Mouse (Mus musculus) small intestine, adult 2 months (tissue): ENCODE measurements around the gene Hmox2. TPM values are rescaled to one million over a fixed set of nuclear protein-coding genes. Genes with fewer than 3 reads are reported as not detected.
"Not testable (repeated sequence)": the region's sequence is repeated elsewhere in the genome, so short reads cannot be mapped to it uniquely, and the experiment has no call there.

ENCODE experiments used
- H3K27ac ChIP-seq: fragments of 200-500 bp; 2 replicates; pipeline ENCODE4 v1.5.1; 2012; ENCODE audit warnings: low read depth, low read length, control low read depth, inconsistent platforms; ENCODE audit not compliant: insufficient read depth
- H3K27me3 ChIP-seq: fragments of 200-500 bp; 2 replicates; pipeline ENCODE4 v1.6.1; 2012; ENCODE audit warnings: mild to moderate bottlenecking, moderate library complexity, low read length, inconsistent platforms; ENCODE audit not compliant: control insufficient read depth, insufficient read depth
- H3K36me3 ChIP-seq: fragments of 200-500 bp; 2 replicates; pipeline ENCODE4 v1.6.1; 2012; ENCODE audit warnings: mild to moderate bottlenecking, low read length, control low read depth, inconsistent platforms; ENCODE audit not compliant: control insufficient read depth, insufficient read depth
- H3K4me1 ChIP-seq: fragments of 200-500 bp; 2 replicates; pipeline ENCODE4 v1.6.1; 2012; ENCODE audit warnings: low read length, inconsistent platforms, mixed read lengths; ENCODE audit not compliant: control insufficient read depth, insufficient read depth, insufficient read length
- H3K4me3 ChIP-seq: fragments of 200-500 bp; 2 replicates; pipeline ENCODE4 v1.5.1; 2012; ENCODE audit warnings: low read depth, mild to moderate bottlenecking, control low read depth, inconsistent platforms, low read length, moderate library complexity
- CTCF ChIP-seq: fragments of 200-500 bp; IDR thresholded peaks from 2 replicates; pipeline ENCODE4 v1.5.1; 2012; ENCODE audit warnings: low read depth, mild to moderate bottlenecking, control low read depth, inconsistent platforms, low read length, moderate library complexity, mixed read lengths; ENCODE audit not compliant: insufficient replicate concordance, insufficient read length; ENCODE audit errors: extremely low read depth
- POLR2A ChIP-seq: fragments of 200-500 bp; IDR thresholded peaks from 2 replicates; pipeline ENCODE4 v1.6.1; 2012; ENCODE audit warnings: low read depth, mild to moderate bottlenecking, control low read depth, inconsistent platforms, low read length, moderate library complexity
- WGBS: fragments of 180-500 bp; shearing (Covaris S2); methylation state at CpG from one replicate; pipeline ENCODE4 v1.1.7; 2018; 5-methylcytosine and 5-hydroxymethylcytosine counted together
- polyA plus RNA-seq: library from polyadenylated mRNA; depleted of rRNA; stranded (reverse); fragments of >200 nt; gene quantifications from 2 replicates; pipeline ENCODE4 v1.2.3, GENCODE M21; 2012; rRNA removed

The Hmox2 gene
- polyA plus RNA-seq, result 11.8 and 21.2 TPM in 2 replicates

- Histone ChIP-seq H3K27ac (peak within 1 kb of the TSS; percentile 45), H3K27me3 (no peaks in the 10 kb centered on the region), H3K36me3 (no peaks in the 10 kb centered on the region), H3K4me3 (peak within 1 kb of the TSS; percentile 72), H3K4me1 (no peaks in the 10 kb centered on the region; the same call in 1 of the 2 replicates)
- 4% methylated on average over 35 of the region's 35 CpGs for WGBS
- TF ChIP-seq POLR2A (peak; percentile 97), CTCF (no peak)
Observed at GRCm38 (mm10) chr16:4725780-4726527, at the start of gene Hmox2. TSS of gene Hmox2 (plus strand) at chr16:4726361.

DNA sequence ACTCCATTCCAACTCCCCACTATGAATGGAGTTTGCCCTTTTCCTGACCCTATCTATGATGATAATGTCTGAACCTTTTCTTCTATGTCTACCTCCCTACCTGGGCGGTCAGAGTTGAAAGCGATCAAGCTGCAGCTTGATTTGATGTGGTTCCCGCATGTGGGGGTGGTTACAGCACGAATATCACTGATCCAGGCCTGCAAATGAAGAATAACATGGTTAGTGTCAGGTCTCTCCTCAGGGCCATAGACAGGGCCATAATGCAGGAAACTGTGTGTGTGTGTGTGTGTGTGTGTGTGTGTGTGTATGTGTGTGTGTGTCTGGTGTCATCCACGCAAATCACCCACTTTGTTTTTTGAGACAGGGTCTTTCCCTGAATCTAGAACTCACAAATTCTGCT, 49.3 kb upstream of the Hmox2 start:
- TF ChIP-seq POLR2A (no peak), CTCF (no peak)
- WGBS, result 89% methylated on average over 5 of the region's 5 CpGs
- Histone ChIP-seq H3K4me1 (no peaks in the 10 kb centered on the region; the same call in 1 of the 2 replicates), H3K27me3 (no peaks in the 10 kb centered on the region), H3K36me3 (peaks cover 29% of the 10 kb centered on the region), H3K27ac (no peak overlapping the region), H3K4me3 (no peak overlapping the region)

DNA sequence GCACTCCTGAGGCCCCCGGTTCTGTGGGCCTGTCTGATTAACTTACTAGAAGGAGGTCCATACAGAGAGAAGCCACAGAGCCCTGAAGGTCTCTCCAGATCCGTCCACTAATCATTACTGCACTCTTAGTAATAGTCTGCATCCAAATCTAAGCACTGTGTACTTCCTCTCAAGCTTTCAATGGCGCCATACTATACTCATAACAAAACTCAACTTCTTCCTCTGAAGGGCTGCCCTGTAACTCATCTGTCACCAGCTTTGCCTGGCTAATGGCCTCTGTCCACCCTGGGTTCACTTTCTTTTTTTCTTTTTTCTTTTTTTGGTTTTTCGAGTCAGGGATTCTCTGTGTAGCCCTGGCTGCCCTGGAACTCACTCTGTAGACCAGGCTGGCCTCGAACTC, 48.1 kb upstream of the Hmox2 start:
- no peak overlapping the region for H3K4me3 ChIP-seq
- peaks cover 2% of the 10 kb centered on the region for H3K4me1 ChIP-seq
- no peak overlapping the region for H3K27ac ChIP-seq
- H3K27me3 ChIP-seq, result no peaks in the 10 kb centered on the region
- WGBS, result 79% methylated on average over 5 of the region's 5 CpGs
- peaks cover 23% of the 10 kb centered on the region for H3K36me3 ChIP-seq
- TF ChIP-seq CTCF (no peak), POLR2A (no peak)

- under 1% methylated on average over 47 of the region's 47 CpGs for WGBS
- peak within 1 kb of the TSS; percentile 80 for H3K27ac ChIP-seq
- no peaks in the 10 kb centered on the region for H3K27me3 ChIP-seq
- TF ChIP-seq CTCF (no peak), POLR2A (peak; percentile 67)
- H3K4me1 ChIP-seq, result peaks cover 2% of the 10 kb centered on the region
- peak within 1 kb of the TSS; percentile 86 for H3K4me3 ChIP-seq
- H3K36me3 ChIP-seq, result peaks cover 18% of the 10 kb centered on the region
Observed at GRCm38 (mm10) chr16:4679121-4680018, 46.8 kb upstream of the Hmox2 start, which contains the start of gene Coro7. TSS of gene Coro7 (minus strand) at chr16:4679777.

- not testable (repeated sequence) for H3K4me3 ChIP-seq
- 79% methylated on average over 3 of the region's 3 CpGs for WGBS
Observed at GRCm38 (mm10) chr16:4680922-4681455, 45.2 kb upstream of the Hmox2 start.

GRCm38 (mm10) chr16:4682628-4683179, 43.5 kb upstream of the Hmox2 start:
- H3K27ac ChIP-seq, result peak overlapping the region; percentile 88; the same call in 1 of the 2 replicates
- peaks cover 5% of the 10 kb centered on the region; the same call in 1 of the 2 replicates for H3K36me3 ChIP-seq
- peaks cover 2% of the 10 kb centered on the region; the same call in 1 of the 2 replicates for H3K4me1 ChIP-seq
- H3K4me3 ChIP-seq, result no peak overlapping the region
- H3K27me3 ChIP-seq, result no peaks in the 10 kb centered on the region
- TF ChIP-seq POLR2A, result no peak
- no peak for TF ChIP-seq CTCF
- WGBS, result 71% methylated on average over 4 of the region's 4 CpGs

More at GRCm38 (mm10) chr16:4680922-4681455, 45.2 kb upstream of the Hmox2 start:
- not testable (repeated sequence) for H3K27ac ChIP-seq, H3K36me3 ChIP-seq, H3K4me1 ChIP-seq, H3K27me3 ChIP-seq
